Mouse (Mus musculus) large intestine, adult 2 months (tissue): ENCODE measurements around the gene Mum1. TPM values are rescaled to one million over a fixed set of nuclear protein-coding genes. Genes with fewer than 3 reads are reported as not detected.

ENCODE experiments used
- DNase-seq: peaks from one replicate; pipeline ENCODE4 v3.0.0-alpha.2; 2012; ENCODE audit warnings: low read depth, low spot score
- WGBS: fragments of 180-500 bp; shearing (Covaris S2); methylation state at CpG from one replicate; pipeline ENCODE4 v1.1.7; 2018; 5-methylcytosine and 5-hydroxymethylcytosine counted together
- polyA plus RNA-seq: library from polyadenylated mRNA; depleted of rRNA; stranded (reverse); fragments of >200 nt; gene quantifications from 2 replicates; pipeline ENCODE4 v1.2.3, GENCODE M21; 2012; rRNA removed

The Mum1 gene
- polyA plus RNA-seq, 1 experiment = 24.7 TPM

- no peak for DNase-seq
- 14% methylated on average over 14 of the region's 14 CpGs for WGBS
These were observed 67.1 kb downstream of the Mum1 start for GRCm38 (mm10) chr10:80293325-80293724.

Other genes with a start within 250 kb of the Mum1 start
- 194 and 223 TPM in 2 replicates for gene Tmem259, start 242.1 kb upstream of the Mum1 start, polyA plus RNA-seq
- 49.1 and 56.1 TPM in 2 replicates for gene Cnn2, start 237.8 kb upstream of the Mum1 start, polyA plus RNA-seq
- 17.3 and 24.5 TPM in 2 replicates for gene Abca7, start 229.9 kb upstream of the Mum1 start, polyA plus RNA-seq
- gene Arhgap45, start 209.8 kb upstream of the Mum1 start, polyA plus RNA-seq = 33.5 and 42.4 TPM in 2 replicates
- gene Polr2e, start 186.6 kb upstream of the Mum1 start, polyA plus RNA-seq = 146 and 172 TPM in 2 replicates
- 282 and 473 TPM in 2 replicates for gene Gpx4, start 179.3 kb upstream of the Mum1 start, polyA plus RNA-seq
- gene Sbno2, start 120.9 kb upstream of the Mum1 start, polyA plus RNA-seq = 67.2 and 91.7 TPM in 2 replicates
- gene Stk11, start 110.6 kb upstream of the Mum1 start, polyA plus RNA-seq = 112 and 115 TPM in 2 replicates
- 1,215 and 1,440 TPM in 2 replicates for gene Atp5d, start 87.8 kb upstream of the Mum1 start, polyA plus RNA-seq
- 5.0 TPM in 2 replicates for gene Cbarp, start 85.6 kb upstream of the Mum1 start, polyA plus RNA-seq
- 62.7 and 89.3 TPM in 2 replicates for gene Midn, start 78.2 kb upstream of the Mum1 start, polyA plus RNA-seq
- gene Cirbp, start 60.4 kb upstream of the Mum1 start, polyA plus RNA-seq = 52.6 and 63.1 TPM in 2 replicates
- gene 1600002K03Rik, start 53.5 kb upstream of the Mum1 start, polyA plus RNA-seq = 15.9 and 18.2 TPM in 2 replicates
- 0.95 and 1.1 TPM in 2 replicates for gene Efna2, start 47.0 kb upstream of the Mum1 start, polyA plus RNA-seq
- gene Ndufs7, start 22.7 kb downstream of the Mum1 start, polyA plus RNA-seq = 553 and 570 TPM in 2 replicates
- 9.4 and 10.5 TPM in 2 replicates for gene Gamt, start 34.6 kb downstream of the Mum1 start, polyA plus RNA-seq
- gene Dazap1, start 35.1 kb downstream of the Mum1 start, polyA plus RNA-seq = 52.1 and 67.7 TPM in 2 replicates
- 1,621 and 1,622 TPM in 2 replicates for gene Rps15, start 66.0 kb downstream of the Mum1 start, polyA plus RNA-seq
- gene Apc2, start 69.5 kb downstream of the Mum1 start, polyA plus RNA-seq = 0.41 and 0.45 TPM in 2 replicates
- gene 2310011J03Rik, start 94.1 kb downstream of the Mum1 start, polyA plus RNA-seq = 69.0 and 72.5 TPM in 2 replicates
- 8.2 and 15.5 TPM in 2 replicates for gene Pcsk4, start 103.1 kb downstream of the Mum1 start, polyA plus RNA-seq
- gene Reep6, start 103.5 kb downstream of the Mum1 start, polyA plus RNA-seq = 50.1 and 127 TPM in 2 replicates
- gene Adamtsl5, start 122.0 kb downstream of the Mum1 start, polyA plus RNA-seq = 40.5 and 73.6 TPM in 2 replicates
- gene Plk5, start 130.0 kb downstream of the Mum1 start, polyA plus RNA-seq = 0.68 and 2.8 TPM in 2 replicates
- 5.7 and 7.6 TPM in 2 replicates for gene Mex3d, start 161.2 kb downstream of the Mum1 start, polyA plus RNA-seq
- gene Mbd3, start 173.1 kb downstream of the Mum1 start, polyA plus RNA-seq = 104 and 116 TPM in 2 replicates
- gene Uqcr11, start 180.4 kb downstream of the Mum1 start, polyA plus RNA-seq = 2,454 and 2,475 TPM in 2 replicates
- gene Tcf3, start 207.2 kb downstream of the Mum1 start, polyA plus RNA-seq = 60.2 and 76.9 TPM in 2 replicates